Mouse (Mus musculus): Measurements from ENCODE around the gene Grin3b. TPM values are rescaled to one million over a fixed set of nuclear protein-coding genes. Genes with fewer than 3 reads are reported as not detected.
A peak's percentile ranks its signal among the peaks of the same experiment; 100 is the strongest.

The Grin3b gene
- polyA plus RNA-seq, 1 experiment from 2014 or later = 0.44 TPM

DNA sequence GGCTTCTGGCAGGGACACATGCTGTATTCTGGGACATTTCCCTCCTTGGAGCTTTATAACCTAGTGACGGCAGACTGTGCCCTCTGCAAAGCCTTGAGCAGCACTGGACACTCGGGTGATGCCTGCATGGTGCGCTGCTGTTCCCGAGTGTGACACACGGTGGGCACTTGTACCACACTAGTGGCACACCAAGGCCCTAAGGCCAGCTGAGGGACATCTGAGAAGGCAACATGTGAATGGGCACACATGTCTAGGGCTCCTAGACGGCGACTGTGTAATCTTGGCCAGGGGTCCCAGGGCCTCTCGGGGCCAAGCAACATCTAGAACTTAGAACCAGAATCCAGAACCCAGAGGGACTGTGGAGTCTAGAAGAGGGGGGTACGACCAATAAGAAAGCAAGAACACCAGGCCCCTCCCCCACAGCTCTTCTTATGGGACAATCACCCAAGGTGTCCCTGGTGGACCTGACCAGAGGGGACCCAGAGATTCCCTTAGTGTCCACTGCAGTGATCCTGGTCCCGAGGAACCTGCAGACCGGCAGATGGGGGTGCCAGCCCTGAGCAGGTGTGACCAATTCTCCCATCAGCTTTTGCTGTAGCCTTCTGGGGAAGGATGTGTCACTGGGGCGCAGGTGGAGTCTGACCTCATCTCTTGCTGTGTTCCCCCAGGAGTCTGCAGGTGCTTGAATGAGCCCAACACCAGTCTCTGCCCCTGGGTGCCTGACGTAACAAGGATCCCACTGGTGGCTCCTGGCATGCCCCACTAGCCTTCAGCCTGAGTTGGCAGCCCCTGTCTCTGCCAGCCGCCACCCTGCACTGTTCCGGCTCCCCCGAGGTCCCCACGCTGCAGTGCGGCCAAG is 40.3 kb upstream of the Grin3b start:
- peak overlapping the region; percentile 79 for H3K4me3 ChIP-seq
- no peak for DNase-seq (ENCODE audit: low spot score)
- WGBS = 90% methylated on average over 18 of the region's 18 CpGs
- H3K36me3 ChIP-seq (replicated peaks) = peaks cover 56% of the 10 kb centered on the region
- no peaks in the 10 kb centered on the region for H3K27me3 ChIP-seq (replicated peaks; ENCODE audit: low read depth, poor library complexity, severe bottlenecking)
- no peaks in the 10 kb centered on the region for H3K9me3 ChIP-seq
- H3K4me1 ChIP-seq = peaks cover 88% of the 10 kb centered on the region
- peak overlapping the region; percentile 94 for H3K27ac ChIP-seq (replicated peaks)

DNA sequence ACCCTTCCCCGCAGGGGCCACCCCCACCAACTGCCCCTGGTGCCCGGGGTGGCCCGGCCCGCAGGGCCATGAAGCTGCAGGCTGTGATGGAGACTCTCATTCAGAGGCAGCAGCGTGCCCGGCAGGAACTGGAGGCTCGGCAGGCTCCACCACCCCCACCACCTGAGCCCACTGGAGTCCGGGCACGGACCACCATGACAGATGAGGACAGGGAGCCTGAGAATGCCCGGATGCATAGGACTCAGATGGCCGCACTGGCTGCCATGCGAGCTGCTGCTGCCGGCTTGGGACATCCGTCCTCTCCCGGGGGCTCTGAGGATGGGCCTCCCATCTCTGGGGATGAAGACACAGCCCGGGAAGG is 39.7 kb upstream of the Grin3b start:
- H3K36me3 ChIP-seq (replicated peaks) = peaks cover 62% of the 10 kb centered on the region
- no peak for DNase-seq (ENCODE audit: low spot score)
- peaks cover 84% of the 10 kb centered on the region for H3K4me1 ChIP-seq
- no peaks in the 10 kb centered on the region for H3K27me3 ChIP-seq (replicated peaks; ENCODE audit: low read depth, poor library complexity, severe bottlenecking)
- H3K4me3 ChIP-seq = peak overlapping the region; percentile 42; the same call in 1 of the 2 replicates
- H3K27ac ChIP-seq (replicated peaks) = 0 out of 2 replicates have a peak overlapping the region, but pooled peaks have one; percentile 24
- H3K9me3 ChIP-seq = no peaks in the 10 kb centered on the region
- 90% methylated on average over 16 of the region's 16 CpGs for WGBS

DNA sequence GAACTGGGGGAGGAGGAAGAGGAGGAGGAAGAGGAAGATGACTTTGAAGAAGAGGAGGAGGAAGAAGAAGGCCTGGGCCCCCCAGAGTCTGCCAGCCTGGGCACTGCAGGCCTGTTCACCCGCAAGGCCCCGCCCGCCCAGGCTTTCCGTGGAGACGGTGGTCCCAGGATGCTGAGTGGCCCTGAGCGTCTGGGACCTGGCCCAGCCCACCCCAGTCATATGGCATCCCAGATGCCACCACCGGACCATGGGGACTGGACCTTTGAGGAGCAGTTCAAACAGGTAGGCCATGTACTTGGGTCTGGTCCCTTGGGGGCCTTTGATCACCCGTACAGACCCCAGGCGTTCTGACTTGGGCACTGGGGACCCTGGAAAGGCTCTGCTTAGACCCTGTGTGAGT is 38.7 kb upstream of the Grin3b start:
- Histone ChIP-seq H3K9me3 (no peaks in the 10 kb centered on the region), H3K4me3 (peak overlapping the region; percentile 42; the same call in 1 of the 2 replicates), H3K36me3 (replicated peaks) (peaks cover 72% of the 10 kb centered on the region), H3K27me3 (replicated peaks; ENCODE audit: low read depth, poor library complexity, severe bottlenecking) (no peaks in the 10 kb centered on the region), H3K27ac (replicated peaks) (peak overlapping the region; percentile 79), H3K4me1 (peaks cover 82% of the 10 kb centered on the region)
- WGBS = 85% methylated on average over 9 of the region's 9 CpGs
- no peak for DNase-seq (ENCODE audit: low spot score)

DNA sequence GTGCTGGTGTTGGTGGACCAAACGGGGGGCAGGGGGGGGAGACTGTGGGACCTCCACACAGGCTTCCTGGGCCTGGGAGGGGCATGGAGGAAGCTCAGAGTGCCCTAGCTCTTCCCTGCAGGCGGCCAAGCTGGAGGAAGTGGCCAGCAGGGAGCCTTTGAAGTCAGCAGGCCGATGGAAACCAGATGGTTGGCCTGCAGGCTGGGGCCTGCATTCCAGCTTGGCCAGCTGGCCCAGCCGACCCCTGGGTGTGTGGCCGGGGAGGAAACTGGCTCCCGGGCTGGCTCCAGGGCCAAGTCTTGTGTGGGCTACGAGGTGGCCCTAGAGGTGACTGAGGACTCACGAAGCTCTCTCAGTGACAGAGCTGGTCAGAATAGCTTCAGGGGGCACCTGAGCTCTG is 37.8 kb upstream of the Grin3b start:
- Histone ChIP-seq H3K4me1 (peaks cover 91% of the 10 kb centered on the region), H3K4me3 (peak overlapping the region; percentile 42), H3K27me3 (replicated peaks; ENCODE audit: low read depth, poor library complexity, severe bottlenecking) (no peaks in the 10 kb centered on the region), H3K36me3 (replicated peaks) (peaks cover 81% of the 10 kb centered on the region), H3K9me3 (no peaks in the 10 kb centered on the region), H3K27ac (replicated peaks) (peak overlapping the region; percentile 79)
- DNase-seq (ENCODE audit: low spot score) = peak; percentile 88
- 15% methylated on average over 8 of the region's 8 CpGs for WGBS

DNA sequence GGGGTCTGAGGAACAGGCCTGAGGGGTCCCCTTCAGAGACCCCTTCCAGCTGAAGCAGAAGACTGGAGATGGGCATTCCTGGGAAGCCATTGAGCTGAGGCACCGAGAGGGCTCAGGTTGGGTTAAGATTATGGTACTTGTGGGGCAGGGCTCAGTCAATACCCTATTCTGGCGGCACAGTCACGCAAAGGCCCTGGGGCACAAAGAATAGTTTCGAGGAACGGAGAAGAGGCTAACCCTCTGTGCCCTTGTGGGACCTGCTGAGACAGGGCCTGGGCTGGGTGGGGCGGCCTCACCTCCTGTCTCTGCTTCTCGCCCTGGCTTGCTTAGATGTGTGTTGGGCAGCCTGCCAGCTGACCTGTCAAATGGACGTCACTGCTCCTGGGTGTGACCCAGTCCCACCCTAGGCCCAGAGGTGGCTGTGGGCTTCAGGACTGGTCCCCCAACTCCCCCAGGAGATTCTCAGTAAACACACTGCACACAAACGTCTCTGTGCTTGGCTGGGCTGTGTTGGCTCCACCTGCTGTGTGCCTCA is 37.3 kb upstream of the Grin3b start:
- WGBS = 60% methylated on average over 9 of the region's 9 CpGs
- Histone ChIP-seq H3K27ac (replicated peaks) (peak overlapping the region; percentile 79), H3K4me1 (peaks cover 92% of the 10 kb centered on the region), H3K36me3 (replicated peaks) (peaks cover 86% of the 10 kb centered on the region), H3K4me3 (peak overlapping the region; percentile 42), H3K27me3 (replicated peaks; ENCODE audit: low read depth, poor library complexity, severe bottlenecking) (no peaks in the 10 kb centered on the region), H3K9me3 (no peaks in the 10 kb centered on the region)
- DNase-seq (ENCODE audit: low spot score) = no peak

DNA sequence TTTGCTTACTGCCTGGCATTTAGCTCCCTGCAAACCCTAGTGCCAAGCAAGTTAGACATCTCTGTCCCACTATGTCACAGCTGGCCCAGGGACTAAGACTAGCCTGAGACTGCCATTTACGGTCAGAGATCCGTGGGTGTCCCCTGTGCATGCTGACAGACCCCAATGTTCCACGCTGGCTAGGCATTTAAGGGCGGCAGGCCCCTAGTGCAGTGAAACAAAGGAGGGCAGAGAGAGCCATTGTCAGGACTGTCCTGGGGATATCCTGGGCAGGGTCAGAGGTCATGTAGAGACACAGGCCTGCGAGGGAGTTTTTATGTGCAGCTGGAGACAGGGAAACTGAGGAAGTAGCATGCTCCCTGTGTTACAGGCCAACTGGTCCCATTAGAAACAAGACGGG is 36.7 kb upstream of the Grin3b start:
- H3K4me3 ChIP-seq = peak overlapping the region; percentile 42
- peaks cover 92% of the 10 kb centered on the region for H3K36me3 ChIP-seq (replicated peaks)

GRCm38 (mm10) chr10:79934272-79934721 is 36.2 kb upstream of the Grin3b start:
- peak overlapping the region; percentile 79 for H3K27ac ChIP-seq (replicated peaks)
- 74% methylated on average over 13 of the region's 13 CpGs for WGBS
- no peak for DNase-seq (ENCODE audit: low spot score)
- H3K27me3 ChIP-seq (replicated peaks; ENCODE audit: low read depth, poor library complexity, severe bottlenecking) = no peaks in the 10 kb centered on the region
- peaks cover 96% of the 10 kb centered on the region for H3K36me3 ChIP-seq (replicated peaks)
- H3K4me1 ChIP-seq = peaks cover 92% of the 10 kb centered on the region
- H3K9me3 ChIP-seq = no peaks in the 10 kb centered on the region
- H3K4me3 ChIP-seq = peak overlapping the region; percentile 42

More for the DNA sequence above, 36.7 kb upstream of the Grin3b start:
- no peaks in the 10 kb centered on the region for H3K9me3 ChIP-seq
- peaks cover 92% of the 10 kb centered on the region for H3K4me1 ChIP-seq
- no peak for DNase-seq (ENCODE audit: low spot score)
- 47% methylated on average over 6 of the region's 6 CpGs for WGBS
- H3K27me3 ChIP-seq (replicated peaks; ENCODE audit: low read depth, poor library complexity, severe bottlenecking) = no peaks in the 10 kb centered on the region
- H3K27ac ChIP-seq (replicated peaks) = peak overlapping the region; percentile 79

DNA sequence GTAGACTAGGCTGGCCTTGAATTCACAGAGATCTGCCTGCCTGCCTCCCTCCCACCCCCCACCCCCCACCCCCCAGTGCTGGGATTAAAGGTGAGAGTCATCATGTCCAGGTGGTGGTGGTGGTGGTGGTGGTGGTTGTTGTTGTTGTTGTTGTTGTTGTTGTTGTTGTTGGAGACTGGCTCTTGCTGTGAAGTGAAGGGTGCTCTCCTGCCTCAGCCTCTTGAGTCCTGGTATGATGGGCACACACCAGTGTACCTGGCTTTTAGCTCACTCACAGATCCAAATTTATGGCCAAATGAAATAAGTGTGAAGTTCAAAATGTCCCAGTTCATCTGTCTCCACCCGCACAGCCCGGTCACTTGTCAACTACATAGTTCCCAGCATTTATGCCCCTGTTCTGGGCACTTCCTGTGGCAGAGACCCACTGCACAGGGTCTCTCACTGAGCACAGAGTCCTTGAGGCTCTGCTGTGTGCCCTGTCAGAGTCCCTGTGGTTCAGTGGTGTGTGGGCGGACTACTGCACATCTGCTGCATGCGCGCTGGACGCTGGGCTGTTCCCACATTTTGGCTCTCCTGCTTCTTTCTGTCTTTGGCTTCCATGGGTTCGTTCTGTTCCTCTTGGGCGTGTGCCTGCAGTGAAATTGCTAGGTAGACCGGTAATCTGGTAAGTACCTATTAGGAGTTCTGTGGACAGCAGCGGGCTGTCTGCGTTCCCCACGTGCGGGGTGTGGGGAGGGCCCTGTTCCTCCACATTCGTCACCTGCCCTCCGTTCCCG is 35.5 kb upstream of the Grin3b start:
- 91% methylated on average over 16 of the region's 16 CpGs for whole genome bisulfite sequencing
- Histone ChIP-seq H3K27me3 (replicated peaks; ENCODE audit: low read depth, poor library complexity, severe bottlenecking) (no peaks in the 10 kb centered on the region), H3K36me3 (replicated peaks) (peaks cover 99% of the 10 kb centered on the region), H3K4me3 (0 out of 2 replicates have a peak overlapping the region, but pooled peaks have one; percentile 8), H3K27ac (replicated peaks) (0 out of 2 replicates have a peak overlapping the region, but pooled peaks have one; percentile 79), H3K9me3 (no peaks in the 10 kb centered on the region), H3K4me1 (peaks cover 92% of the 10 kb centered on the region)
- no peak for DNase-seq (ENCODE audit: low spot score)

- Histone ChIP-seq H3K27ac (replicated peaks) (no peak overlapping the region), H3K4me1 (peaks cover 87% of the 10 kb centered on the region), H3K9me3 (no peaks in the 10 kb centered on the region), H3K36me3 (replicated peaks) (peaks cover 99% of the 10 kb centered on the region), H3K4me3 (0 out of 2 replicates have a peak overlapping the region, but pooled peaks have one; percentile 0), H3K27me3 (replicated peaks; ENCODE audit: low read depth, poor library complexity, severe bottlenecking) (no peaks in the 10 kb centered on the region)
- WGBS = 72% methylated on average over 10 of the region's 10 CpGs
- DNase-seq (ENCODE audit: low spot score) = no peak
Observed at GRCm38 (mm10) chr10:79936284-79936910, 34.1 kb upstream of the Grin3b start.

GRCm38 (mm10) chr10:79936911-79937441 is 33.5 kb upstream of the Grin3b start:
- H3K36me3 ChIP-seq (replicated peaks) = peaks cover 99% of the 10 kb centered on the region
- DNase-seq (ENCODE audit: low spot score) = no peak
- 83% methylated on average over 27 of the region's 27 CpGs for WGBS
- peaks cover 83% of the 10 kb centered on the region for H3K4me1 ChIP-seq
- H3K27ac ChIP-seq (replicated peaks) = 0 out of 2 replicates have a peak overlapping the region, but pooled peaks have one; percentile 21
- H3K27me3 ChIP-seq (replicated peaks; ENCODE audit: low read depth, poor library complexity, severe bottlenecking) = no peaks in the 10 kb centered on the region
- H3K4me3 ChIP-seq = no peak overlapping the region
- H3K9me3 ChIP-seq = no peaks in the 10 kb centered on the region

GRCm38 (mm10) chr10:79937775-79938526 is 32.6 kb upstream of the Grin3b start:
- DNase-seq (ENCODE audit: low spot score) = no peak
- 46% methylated on average over 11 of the region's 11 CpGs for WGBS
- H3K4me3 ChIP-seq = peak overlapping the region; percentile 8

More at GRCm38 (mm10) chr10:79937775-79938526, 32.6 kb upstream of the Grin3b start:
- H3K27ac ChIP-seq (replicated peaks) = peak overlapping the region; percentile 44; the same call in 1 of the 2 replicates
- no peaks in the 10 kb centered on the region for H3K9me3 ChIP-seq
- peaks cover 96% of the 10 kb centered on the region for H3K36me3 ChIP-seq (replicated peaks)
- H3K4me1 ChIP-seq = peaks cover 76% of the 10 kb centered on the region
- no peaks in the 10 kb centered on the region for H3K27me3 ChIP-seq (replicated peaks; ENCODE audit: low read depth, poor library complexity, severe bottlenecking)

Measured in embryonic facial prominence, embryonic 10.5 days (tissue).